Mouse (Mus musculus): ENCODE measurements around the gene Zbtb44.

The Zbtb44 gene

GRCm38 (mm10) chr9:31117488-31117887, 87.0 kb downstream of the Zbtb44 start:
- no peak for DNase-seq

GRCm38 (mm10) chr9:31118520-31119298, 88.3 kb downstream of the Zbtb44 start:
- peak; percentile 80 for DNase-seq

- no peak for DNase-seq
Observed at GRCm38 (mm10) chr9:31119405-31119804, 89.0 kb downstream of the Zbtb44 start.

GRCm38 (mm10) chr9:31119882-31120532, 89.6 kb downstream of the Zbtb44 start:
- DNase-seq = no peak

- no peak for DNase-seq
Observed at GRCm38 (mm10) chr9:31120533-31120915, 90.1 kb downstream of the Zbtb44 start.

- DNase-seq = no peak
Observed at GRCm38 (mm10) chr9:31122464-31123030, 92.1 kb downstream of the Zbtb44 start.
